Mouse (Mus musculus) cerebellum, adult 9-10 months (tissue): ENCODE data around the gene Smarca1.

Experiments used
- DNase-seq: peaks from one replicate; pipeline ENCODE4 v3.0.0; 2022

Smarca1 gene

GRCm38 (mm10) chrX:47892431-47893024, at the start of gene Smarca1:
Smarca1 (minus strand) TSS chrX:47892974.
- no peak for DNase-seq

GRCm38 (mm10) chrX:47937740-47938139, 45.0 kb upstream of the Smarca1 start:
- no peak for DNase-seq

- DNase-seq, result no peak
Observed at GRCm38 (mm10) chrX:47936885-47937284, 44.1 kb upstream of the Smarca1 start.

GRCm38 (mm10) chrX:47934352-47934751, 41.6 kb upstream of the Smarca1 start:
- no peak for DNase-seq

GRCm38 (mm10) chrX:47930449-47930848, 37.7 kb upstream of the Smarca1 start:
- no peak for DNase-seq

- no peak for DNase-seq
Observed at GRCm38 (mm10) chrX:47927981-47928380, 35.2 kb upstream of the Smarca1 start.

GRCm38 (mm10) chrX:47920541-47920940, 27.8 kb upstream of the Smarca1 start:
- no peak for DNase-seq

GRCm38 (mm10) chrX:47916831-47917230, 24.1 kb upstream of the Smarca1 start:
- no peak for DNase-seq

- no peak for DNase-seq
Observed at GRCm38 (mm10) chrX:47913543-47913938, 20.8 kb upstream of the Smarca1 start.

GRCm38 (mm10) chrX:47912904-47913542, 20.2 kb upstream of the Smarca1 start:
- DNase-seq, result peak; percentile 36

GRCm38 (mm10) chrX:47912306-47912792, 19.6 kb upstream of the Smarca1 start, which contains the start of gene Ocrl:
Ocrl (plus strand) TSS chrX:47912387.
- DNase-seq, result peak; percentile 68

- peak; percentile 35 for DNase-seq
Observed at GRCm38 (mm10) chrX:47891907-47892430, 805 bp downstream of the Smarca1 start.

- no peak for DNase-seq
Observed at GRCm38 (mm10) chrX:47891243-47891906, 1.4 kb downstream of the Smarca1 start.

GRCm38 (mm10) chrX:47887401-47887800, 5.4 kb downstream of the Smarca1 start:
- DNase-seq, result no peak

GRCm38 (mm10) chrX:47882813-47883212, 10.0 kb downstream of the Smarca1 start:
- no peak for DNase-seq

GRCm38 (mm10) chrX:47880052-47880451, 12.7 kb downstream of the Smarca1 start:
- DNase-seq, result no peak

GRCm38 (mm10) chrX:47858544-47858943, 34.2 kb downstream of the Smarca1 start:
- DNase-seq, result no peak

GRCm38 (mm10) chrX:47835835-47836195, 57.0 kb downstream of the Smarca1 start:
- DNase-seq, result no peak

- no peak for DNase-seq
Observed at GRCm38 (mm10) chrX:47835098-47835834, 57.5 kb downstream of the Smarca1 start.

- no peak for DNase-seq
Observed at GRCm38 (mm10) chrX:47833431-47833830, 59.3 kb downstream of the Smarca1 start.

GRCm38 (mm10) chrX:47820566-47820965, 72.2 kb downstream of the Smarca1 start:
- DNase-seq, result no peak

- no peak for DNase-seq
Observed at GRCm38 (mm10) chrX:47808717-47809116, 84.1 kb downstream of the Smarca1 start.

- no peak for DNase-seq
Observed at GRCm38 (mm10) chrX:47764440-47764839, 128.3 kb downstream of the Smarca1 start.
